Mouse (Mus musculus) left cerebral cortex, postnatal 36 days (tissue): ENCODE results near the gene Nudt16l1. TPM values are rescaled to one million over a fixed set of nuclear protein-coding genes. Genes with fewer than 3 reads are reported as not detected.

Experiments
- DNase-seq, 2 experiments: peaks; one replicate each; pipeline ENCODE4 v3.0.0; 2021 to 2022; ENCODE audit warnings: low spot score in 2 of 2, mixed read lengths in 1 of 2
- intact Hi-C: fragments of 180-260 bp; cut with DNase I; formaldehyde crosslinking; loops from one replicate; pipeline ENCODE4 v1.15.1; 2025
- total RNA-seq, 2 experiments: library from RNA; stranded (reverse); gene quantifications; 2 replicates each; pipeline ENCODE4 v1.2.3; 2021

The Nudt16l1 gene
- total RNA-seq, 2 experiments from 2014 or later, result 70.6 to 77.8 TPM

DNA sequence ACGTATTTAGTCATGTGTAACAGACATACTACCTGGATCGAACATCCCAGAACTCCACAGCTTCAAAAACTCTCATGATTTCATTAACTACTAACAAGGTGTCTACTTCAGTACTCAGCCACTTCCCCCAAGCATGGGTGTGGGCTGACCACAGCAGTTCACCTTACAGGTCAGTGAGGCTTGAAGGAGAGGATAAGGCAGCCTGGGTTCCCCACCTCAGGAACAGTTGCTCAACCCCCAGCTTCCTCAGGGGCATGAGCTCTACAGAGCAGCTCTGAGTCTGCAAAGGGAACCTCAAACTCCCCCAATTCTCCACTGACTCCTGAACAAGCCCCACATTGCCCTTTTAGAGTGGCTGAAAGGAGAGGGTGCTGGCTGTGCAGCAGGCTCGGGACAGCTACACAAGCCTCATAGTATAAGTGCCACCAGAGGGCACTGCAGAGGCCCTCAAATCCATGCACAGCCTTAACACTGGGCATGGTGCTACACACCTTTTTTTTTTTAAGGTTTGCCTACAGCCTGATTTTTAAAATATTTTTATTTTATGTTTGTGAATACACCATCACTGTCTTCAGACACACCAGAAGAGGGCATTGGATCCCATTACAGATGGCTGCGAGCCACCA, 41.3 kb downstream of the Nudt16l1 start:
- intact Hi-C loops, result loop anchor here (2.0 to 5.0 kb wide), 2 partner anchors 32 to 167 kb away; partner anchors contain the start of genes Rogdi and Sec14l5
- DNase-seq, result no peak

- no peak for DNase-seq
- intact Hi-C loops, result no loop called here
These were observed 46.2 kb downstream of the Nudt16l1 start for GRCm38 (mm10) chr16:4984717-4985116.

Other genes starting within 250 kb of the Nudt16l1 start
- gene Nmral1, start 219.4 kb upstream of the Nudt16l1 start, total RNA-seq, result 10 to 100 TPM; 10.8 to 11.0 TPM
- 10 to 100 TPM; 77.2 to 88.6 TPM for gene Hmox2, start 212.4 kb upstream of the Nudt16l1 start, total RNA-seq
- gene Cdip1, start 148.5 kb upstream of the Nudt16l1 start, total RNA-seq, result 100 to 1,000 TPM; 189 to 197 TPM
- not detected for gene 4930562C15Rik, start 103.3 kb upstream of the Nudt16l1 start, total RNA-seq
- gene Ubald1, start 58.4 kb upstream of the Nudt16l1 start, total RNA-seq, result 10 to 100 TPM; 83.9 to 86.9 TPM
- 100 to 1,000 TPM; 207 to 218 TPM for gene Mgrn1, start 52.5 kb upstream of the Nudt16l1 start, total RNA-seq
- 10 to 100 TPM; 42.1 to 74.9 TPM for gene Anks3, start 25.4 kb downstream of the Nudt16l1 start, total RNA-seq
- not detected for gene Sept12, start 59.1 kb downstream of the Nudt16l1 start, total RNA-seq
- not detected for gene Smim22, start 68.5 kb downstream of the Nudt16l1 start, total RNA-seq
- 100 to 1,000 TPM; 195 to 236 TPM for gene Rogdi, start 74.8 kb downstream of the Nudt16l1 start, total RNA-seq
- 100 to 1,000 TPM; 145 to 150 TPM for gene Glyr1, start 111.1 kb downstream of the Nudt16l1 start, total RNA-seq
- 10 to 100 TPM; 39.4 to 49.6 TPM for gene Ubn1, start 111.3 kb downstream of the Nudt16l1 start, total RNA-seq
- gene Ppl, start 193.7 kb downstream of the Nudt16l1 start, total RNA-seq, result under 1 TPM; 0.44 to 0.66 TPM
- 1 to 10 TPM; 5.6 to 6.3 TPM for gene Sec14l5, start 208.3 kb downstream of the Nudt16l1 start, total RNA-seq